Mouse (Mus musculus) frontal cortex, postnatal 14 days (tissue): ENCODE results near the gene Lrtm1.

Source experiments
- DNase-seq, 2 experiments: peaks; one replicate each; pipeline ENCODE4 v3.0.0; 2022; ENCODE audit warnings: low spot score in 2 of 2

Lrtm1 gene

DNA sequence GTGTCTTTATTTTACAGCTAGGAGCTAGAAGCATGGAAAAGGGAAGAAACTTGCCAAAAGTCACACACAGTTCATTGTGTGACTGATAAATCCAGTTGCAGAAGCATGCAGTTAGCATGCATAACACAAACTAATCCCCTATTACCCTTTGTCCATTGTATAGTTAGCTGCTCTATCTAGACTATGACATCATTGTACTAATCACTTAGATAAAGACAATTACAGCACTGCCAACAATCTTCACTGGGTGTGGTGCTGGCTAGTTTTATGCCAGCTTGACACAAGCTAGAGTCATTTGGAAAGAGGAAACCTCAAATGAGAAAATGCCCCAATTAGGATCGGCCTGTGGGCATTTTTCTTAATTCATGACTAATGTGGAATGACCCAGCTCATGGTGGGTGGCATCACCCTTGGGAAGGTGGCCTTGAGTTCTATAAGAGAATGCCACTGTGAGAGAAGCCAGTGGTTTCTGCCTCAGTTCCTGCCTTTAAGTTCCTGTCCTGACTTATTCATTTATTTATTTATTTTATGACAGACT, 13.9 kb downstream of the Lrtm1 start:
- no peak for DNase-seq

DNA sequence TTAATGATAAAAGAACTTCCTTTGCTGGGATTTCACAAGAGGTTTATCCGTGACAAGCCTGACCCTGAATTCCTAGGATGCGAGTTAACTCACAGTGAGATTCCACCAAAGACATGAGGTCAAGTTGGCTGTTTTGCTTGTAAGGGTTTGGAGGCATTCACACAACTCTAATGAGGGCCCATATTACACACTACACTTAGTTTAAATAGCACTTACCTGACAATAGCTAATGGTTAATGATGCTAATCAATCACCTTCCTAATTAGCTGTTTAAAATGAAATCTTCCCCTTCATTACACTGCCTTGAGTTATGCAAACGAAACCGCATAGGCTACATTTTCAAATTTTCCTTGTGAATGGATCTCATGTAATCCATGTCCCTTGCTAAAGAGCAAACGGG, 20.2 kb downstream of the Lrtm1 start:
- DNase-seq, result no peak

GRCm38 (mm10) chr14:29040606-29041364, 22.8 kb downstream of the Lrtm1 start:
- DNase-seq, result no peak

DNA sequence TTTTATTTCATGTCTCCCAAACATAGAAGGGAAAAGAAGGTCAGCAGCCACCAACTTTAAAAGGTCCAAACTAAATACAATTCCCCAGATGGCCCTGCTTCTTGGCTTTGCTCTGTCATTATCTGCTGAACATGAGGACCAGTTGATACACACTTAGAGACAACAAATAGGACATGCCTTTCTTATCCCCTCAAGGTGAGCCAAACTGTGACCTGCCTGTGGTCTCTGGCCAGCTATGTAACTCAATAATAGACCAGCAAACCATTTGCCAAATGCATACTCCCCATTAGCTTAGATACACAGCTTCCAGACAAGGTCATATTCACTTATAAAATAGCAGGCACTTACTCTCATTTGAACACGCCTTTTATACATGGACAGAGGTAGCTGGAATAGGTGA, 23.5 kb downstream of the Lrtm1 start:
- no peak for DNase-seq

DNA sequence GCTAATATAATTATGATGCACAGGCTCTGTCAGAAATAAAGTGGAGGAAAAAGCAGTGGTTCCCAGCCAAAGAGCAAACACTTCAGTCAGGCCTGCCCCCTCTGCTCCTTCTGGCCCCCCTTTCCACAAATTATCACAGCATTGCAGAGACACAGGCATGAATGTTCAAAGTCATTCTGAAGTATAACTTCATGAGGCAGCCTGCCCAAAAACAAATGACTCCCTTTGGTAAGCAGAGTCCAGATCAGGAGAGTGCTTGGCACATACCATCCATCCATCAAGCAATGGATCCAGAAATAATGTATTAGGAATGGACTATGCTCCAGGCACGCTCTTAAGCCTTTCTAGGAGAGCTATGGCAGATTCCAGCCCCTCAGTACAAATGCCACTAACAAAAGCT, 24.3 kb downstream of the Lrtm1 start:
- no peak for DNase-seq

GRCm38 (mm10) chr14:29051951-29052835, 34.2 kb downstream of the Lrtm1 start:
- no peak for DNase-seq

DNA sequence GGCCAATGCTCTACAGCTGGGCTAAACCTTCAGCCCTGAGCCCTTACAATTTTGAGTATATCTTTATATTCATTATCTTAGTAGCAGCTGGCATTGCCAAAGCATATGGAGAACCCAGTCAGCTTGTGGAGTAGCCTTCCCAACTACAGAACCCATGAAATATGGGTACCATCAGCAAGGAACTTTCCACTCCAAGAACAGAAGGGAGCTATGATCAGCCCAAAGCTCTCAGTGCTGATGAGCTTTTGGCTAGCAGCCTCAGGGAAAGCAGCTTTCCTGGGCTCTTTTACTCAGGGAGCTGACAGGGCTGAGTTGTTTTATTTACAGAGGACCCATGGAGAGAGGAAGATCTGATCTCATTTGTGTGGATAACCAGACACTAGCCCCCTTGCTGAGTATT, 42.7 kb downstream of the Lrtm1 start:
- no peak for DNase-seq

- no peak for DNase-seq
These were observed 43.5 kb downstream of the Lrtm1 start for GRCm38 (mm10) chr14:29061491-29061890.

DNA sequence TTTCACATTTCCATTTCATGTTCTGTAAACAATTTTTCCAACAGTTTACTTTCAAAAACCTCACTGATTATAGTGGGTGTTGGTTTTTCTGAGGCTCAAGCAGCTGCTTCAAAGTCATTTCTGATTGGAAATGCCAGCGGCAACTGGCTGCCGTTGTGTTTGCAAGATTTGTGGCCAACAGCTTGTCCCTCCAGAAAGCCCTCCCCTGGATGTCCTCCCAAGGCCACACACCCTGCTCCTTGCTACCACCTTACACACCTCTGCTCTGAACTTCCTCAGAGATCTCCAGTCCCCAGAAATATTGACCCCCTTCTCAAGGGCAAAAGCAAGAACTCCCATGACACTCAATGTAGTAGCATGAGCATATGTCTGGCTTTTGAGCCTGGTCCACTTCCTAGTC, 44.7 kb downstream of the Lrtm1 start:
- DNase-seq, result no peak

GRCm38 (mm10) chr14:29073747-29074146, 55.7 kb downstream of the Lrtm1 start:
- no peak for DNase-seq

GRCm38 (mm10) chr14:29077418-29077817, 59.4 kb downstream of the Lrtm1 start:
- DNase-seq, result no peak

DNA sequence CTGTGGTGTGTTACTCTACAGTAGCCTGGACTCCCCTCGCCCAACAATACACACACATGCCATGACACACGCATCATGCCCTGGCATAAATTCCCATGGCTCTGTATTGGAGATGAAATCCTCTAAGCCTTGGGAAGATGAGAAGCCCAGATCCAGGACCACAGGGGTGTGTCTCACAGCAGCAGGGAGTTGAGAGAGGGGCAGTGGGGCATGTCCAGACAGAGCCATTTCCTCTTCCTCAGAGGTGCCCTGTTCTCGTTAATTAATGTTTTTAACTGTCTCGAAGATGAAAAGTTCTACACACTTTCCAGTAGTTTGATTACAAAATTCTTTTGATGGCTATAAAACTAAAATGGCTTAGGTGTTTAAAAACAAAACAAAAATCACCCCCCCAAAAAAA, 62.2 kb downstream of the Lrtm1 start:
- no peak for DNase-seq

GRCm38 (mm10) chr14:29080630-29081029, 62.6 kb downstream of the Lrtm1 start:
- no peak for DNase-seq

- DNase-seq, result no peak
These were observed 64.2 kb downstream of the Lrtm1 start for GRCm38 (mm10) chr14:29082171-29082570.
